In genomic region chr3:135232462-135232861, GRCm38 (mm10) we compare ENCODE assay signal across 33 mouse cellular contexts.
"Had no signal": no experiment of that assay in that cellular context is flagged by ENCODE, and none has a peak within 500 bp of the region (broad histone marks: within the 10 kb centered on the region; RNA-seq: fewer than 3 reads in every experiment).

No protein-coding gene starts in this region.

- H3K4me1 ChIP-seq: heart, embryonic 10.5 days; heart, embryonic 12.5 days; heart, embryonic 13.5 days; heart, embryonic 15.5 days; hindbrain, embryonic 10.5 days; hindbrain, embryonic 12.5 days; hindbrain, embryonic 13.5 days; hindbrain, embryonic 15.5 days; kidney, embryonic 15.5 days had no signal

- DNase-seq: heart, postnatal 10 days; heart, postnatal 14 days; heart, postnatal 36 days; heart, postnatal 4 days; kidney, adult 11 months; kidney, adult 18-20 months; kidney, adult 2 months; kidney, adult 8-10 months; kidney, adult 9 months; kidney, postnatal 10 days; kidney, postnatal 14 days; kidney, postnatal 25 days; kidney, postnatal 36 days; kidney, postnatal 4 days; layer of hippocampus, adult 9-11 months; layer of hippocampus, postnatal 36 days had no signal

- ATAC-seq: hindbrain, embryonic 16.5 days; hindbrain, postnatal 0 days; inflammation-experienced regulatory T-cells, adult 6 months had no signal

- H3K9ac ChIP-seq: heart, embryonic 12.5 days; heart, embryonic 13.5 days; heart, embryonic 15.5 days; hindbrain, embryonic 12.5 days; hindbrain, embryonic 13.5 days; hindbrain, embryonic 14.5 days; hindbrain, embryonic 15.5 days; kidney, embryonic 15.5 days had no signal

- H3K27me3 ChIP-seq: heart, embryonic 12.5 days; heart, embryonic 13.5 days; heart, embryonic 15.5 days; hindbrain, embryonic 12.5 days; hindbrain, embryonic 13.5 days; hindbrain, embryonic 15.5 days; kidney, embryonic 15.5 days had no signal

- H3K9me3 ChIP-seq: heart, embryonic 10.5 days; heart, embryonic 12.5 days; heart, embryonic 13.5 days; heart, embryonic 15.5 days; hindbrain, embryonic 10.5 days; hindbrain, embryonic 12.5 days; hindbrain, embryonic 13.5 days; hindbrain, embryonic 15.5 days; kidney, embryonic 15.5 days had no signal

- H3K4me2 ChIP-seq: heart, embryonic 11.5 days; heart, embryonic 12.5 days; heart, embryonic 13.5 days; heart, embryonic 15.5 days; hindbrain, embryonic 12.5 days; hindbrain, embryonic 13.5 days; hindbrain, embryonic 14.5 days; hindbrain, embryonic 15.5 days; kidney, embryonic 15.5 days had no signal

- H3K27ac ChIP-seq: heart, embryonic 10.5 days; heart, embryonic 13.5 days; heart, embryonic 15.5 days; hindbrain, embryonic 10.5 days; hindbrain, embryonic 12.5 days; hindbrain, embryonic 13.5 days; hindbrain, embryonic 14.5 days; hindbrain, embryonic 15.5 days; hindbrain, postnatal 0 days; kidney, embryonic 15.5 days; kidney, postnatal 0 days; layer of hippocampus, adult 2 months; left cerebral cortex, adult 2 months had no signal

- H3K4me3 ChIP-seq: heart, embryonic 10.5 days; heart, embryonic 12.5 days; heart, embryonic 13.5 days; heart, embryonic 15.5 days; hindbrain, embryonic 10.5 days; hindbrain, embryonic 12.5 days; hindbrain, embryonic 13.5 days; hindbrain, embryonic 15.5 days; kidney, embryonic 15.5 days; layer of hippocampus, adult 2 months; left cerebral cortex, adult 2 months had no signal

- H3K36me3 ChIP-seq: hindbrain, embryonic 15.5 days had no signal
